Mouse (Mus musculus) v-Abl transformed pro-B cells (cell line): Measurements from ENCODE around the gene Focad.
"Not testable (repeated sequence)": the region's sequence is repeated elsewhere in the genome, so short reads cannot be mapped to it uniquely, and the experiment has no call there.

Experiments
- in situ Hi-C, 2 experiments: fragments of 400-800 bp; cut with MboI; formaldehyde crosslinking; loops; one replicate each; pipeline ENCODE4 v1.15.1; 2025; ENCODE audit not compliant: unreplicated experiment in 2 of 2

Gene Focad

DNA sequence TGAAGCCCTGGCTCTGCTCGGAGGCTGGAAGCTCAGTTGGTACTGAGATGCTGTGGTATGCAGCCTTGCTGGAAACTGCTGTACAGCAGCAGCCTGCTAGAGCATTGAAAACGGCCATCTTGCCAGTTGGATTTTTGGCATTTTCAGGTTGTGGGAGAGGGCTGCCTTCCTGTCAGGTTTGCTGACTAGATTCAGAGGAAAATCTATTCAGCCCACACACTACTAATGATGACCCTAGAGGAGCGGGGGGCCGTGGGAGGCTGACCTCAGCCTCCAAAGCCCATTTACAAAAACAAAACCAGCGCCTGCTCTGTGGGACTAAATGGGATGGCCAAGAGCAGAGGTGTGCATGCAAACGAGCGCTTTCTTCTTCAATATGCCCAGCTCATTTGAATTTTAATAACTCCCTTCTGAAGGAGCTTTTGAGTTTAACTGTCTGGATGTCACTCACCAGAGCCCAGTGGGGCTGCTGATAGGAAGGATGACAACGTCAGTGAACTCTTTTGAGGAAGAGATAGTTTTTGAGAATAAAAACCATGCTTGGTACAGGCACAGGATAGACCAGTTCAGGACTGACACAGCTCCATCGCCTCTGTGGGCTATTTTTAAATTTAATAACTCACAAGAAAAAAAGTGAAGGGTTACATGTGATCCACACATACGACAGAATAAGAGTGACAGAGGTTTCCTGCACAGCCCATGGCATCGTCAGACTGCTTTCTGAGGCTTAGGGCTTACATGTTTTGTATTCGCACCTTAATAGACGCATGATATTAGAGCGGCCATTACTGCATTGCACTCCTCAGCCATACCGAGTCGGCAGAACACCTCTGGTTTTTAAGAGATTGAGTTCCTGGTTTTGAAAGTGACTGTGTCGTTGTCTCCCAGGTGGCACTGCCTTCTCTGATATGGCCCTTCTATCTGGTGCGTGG lies 278.1 kb downstream of the Focad start:
- in situ Hi-C loops = no loop called here

DNA sequence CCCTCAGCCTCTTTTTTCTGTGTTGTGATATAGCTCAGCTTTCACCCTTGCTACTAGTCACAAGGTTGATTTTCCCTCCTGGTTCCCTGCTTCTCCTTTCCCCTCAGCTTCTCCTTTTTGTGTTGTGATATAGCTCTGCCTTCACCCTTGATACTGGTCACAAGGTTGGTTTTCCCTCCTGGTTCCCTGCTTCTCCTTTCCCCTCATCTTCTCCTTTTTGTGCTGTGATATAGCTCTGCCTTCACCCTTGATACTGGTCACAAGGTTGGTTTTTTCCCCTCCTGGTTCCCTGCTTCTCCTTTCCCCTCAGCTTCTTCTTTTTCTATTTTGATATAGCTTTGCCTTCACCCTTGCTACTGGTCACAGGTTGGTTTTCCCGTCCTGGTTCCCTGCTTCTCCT lies 295.6 kb downstream of the Focad start:
- in situ Hi-C loops = no loop called here

DNA sequence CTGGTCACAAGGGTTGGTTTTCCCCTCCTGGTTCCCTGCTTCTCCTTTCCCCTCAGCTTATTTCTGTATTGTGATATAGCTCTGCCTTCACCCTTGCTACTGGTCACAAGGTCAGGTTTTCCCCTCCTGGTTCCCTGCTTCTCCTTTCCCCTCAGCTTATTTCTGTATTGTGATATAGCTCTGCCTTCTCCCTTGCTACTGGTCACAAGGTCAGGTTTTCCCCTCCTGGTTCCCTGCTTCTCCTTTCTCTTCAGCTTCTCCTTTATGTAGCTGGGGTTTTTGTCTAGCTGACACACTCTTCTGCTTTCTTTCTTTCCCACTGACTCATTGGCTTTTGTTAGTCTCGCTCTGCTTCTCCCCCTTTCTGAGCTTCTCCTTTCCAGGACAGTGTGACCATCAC lies 296.2 kb downstream of the Focad start:
- in situ Hi-C loops = not testable (repeated sequence)

DNA sequence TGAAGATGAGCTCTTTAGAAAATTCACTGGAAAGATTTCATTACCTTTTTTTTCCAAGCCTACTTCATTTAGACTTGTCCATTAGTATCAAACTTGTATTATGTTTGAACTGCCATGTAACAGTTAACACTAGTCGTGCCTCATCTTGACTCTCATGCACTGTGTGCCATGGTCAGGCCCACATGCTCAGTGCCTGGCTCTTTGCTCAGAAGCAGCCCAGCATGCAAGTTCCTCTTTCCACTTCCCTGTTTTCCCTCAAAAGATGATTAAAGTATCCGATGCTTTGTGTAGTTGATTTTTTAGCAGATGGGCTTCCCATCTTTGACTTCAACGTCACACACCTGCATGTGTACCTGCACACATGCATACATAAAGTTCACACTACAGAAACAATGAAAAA lies 301.3 kb downstream of the Focad start:
- in situ Hi-C loops = no loop called here

DNA sequence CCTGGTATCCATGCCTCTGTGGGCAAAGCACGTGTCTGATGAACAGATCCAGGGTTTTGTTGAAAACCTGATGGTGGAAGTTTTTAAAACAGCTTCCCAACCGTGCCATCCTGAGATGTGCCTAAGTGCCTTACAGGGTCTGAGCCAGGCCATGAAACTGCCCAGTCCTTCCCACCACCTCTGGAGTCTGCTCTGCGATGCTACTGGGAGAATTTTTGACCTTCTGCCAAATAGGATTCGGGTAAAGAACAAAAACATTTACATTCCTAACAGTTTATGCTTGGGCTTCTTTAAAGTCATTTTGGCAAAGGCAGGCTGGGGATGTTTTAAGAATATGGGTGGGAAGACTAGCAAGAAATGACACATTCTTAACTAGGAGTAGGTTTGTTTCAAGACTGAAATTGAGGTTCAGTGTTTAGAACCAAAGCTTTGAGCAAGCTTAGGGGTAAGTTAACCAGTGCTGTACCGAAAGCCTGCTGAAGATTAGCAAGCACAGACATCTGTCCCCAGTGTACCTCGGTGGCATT lies 302.6 kb downstream of the Focad start:
- in situ Hi-C loops = no loop called here

DNA sequence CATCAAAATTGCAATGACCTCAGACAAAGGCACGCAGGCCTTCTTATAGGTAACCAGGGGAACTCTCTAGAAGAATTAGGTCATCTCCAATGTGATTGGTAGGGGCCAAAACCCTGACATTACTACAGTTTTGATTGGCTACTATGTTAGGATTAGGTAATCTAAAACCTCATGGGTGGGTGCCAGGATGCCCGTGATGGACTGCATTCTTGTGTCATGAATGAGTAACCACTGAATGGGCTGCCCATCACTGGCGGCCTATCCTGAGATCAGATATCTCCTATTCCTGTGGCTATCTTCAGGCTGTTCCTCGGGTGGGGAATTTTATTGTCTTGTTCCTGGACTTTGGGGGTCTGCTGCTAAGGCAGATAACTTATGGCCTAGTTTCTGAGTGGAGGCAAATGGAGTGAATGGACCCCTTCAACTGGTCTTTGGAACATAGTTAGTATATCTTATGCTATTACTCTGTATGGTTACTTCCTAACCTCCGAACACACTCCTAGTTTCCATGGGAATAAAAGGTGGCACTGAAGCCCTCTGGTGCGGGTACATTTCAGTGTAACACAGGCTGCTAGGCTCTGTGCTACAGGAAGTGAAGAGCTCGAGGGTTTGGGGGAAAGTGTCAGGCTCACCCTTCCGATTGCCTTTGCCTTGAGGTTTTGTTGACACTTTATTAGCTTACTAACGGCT lies 306.0 kb downstream of the Focad start:
- in situ Hi-C loops = no loop called here

DNA sequence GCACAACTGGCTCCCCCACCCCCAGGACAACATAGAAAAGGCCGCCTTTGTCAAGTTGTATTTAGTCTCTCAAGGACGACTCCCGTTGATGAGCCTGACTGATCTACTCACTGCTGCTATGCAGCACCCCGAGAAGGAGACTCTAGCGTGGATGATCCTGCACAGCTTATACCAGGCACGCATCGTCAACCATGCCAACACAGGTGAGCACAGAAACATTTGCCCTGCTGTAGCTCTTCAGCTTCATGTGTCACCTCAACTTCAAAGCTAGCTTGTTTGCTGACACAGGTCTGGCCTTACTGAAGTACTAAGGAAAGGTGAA lies 306.5 kb downstream of the Focad start:
- in situ Hi-C loops = no loop called here

DNA sequence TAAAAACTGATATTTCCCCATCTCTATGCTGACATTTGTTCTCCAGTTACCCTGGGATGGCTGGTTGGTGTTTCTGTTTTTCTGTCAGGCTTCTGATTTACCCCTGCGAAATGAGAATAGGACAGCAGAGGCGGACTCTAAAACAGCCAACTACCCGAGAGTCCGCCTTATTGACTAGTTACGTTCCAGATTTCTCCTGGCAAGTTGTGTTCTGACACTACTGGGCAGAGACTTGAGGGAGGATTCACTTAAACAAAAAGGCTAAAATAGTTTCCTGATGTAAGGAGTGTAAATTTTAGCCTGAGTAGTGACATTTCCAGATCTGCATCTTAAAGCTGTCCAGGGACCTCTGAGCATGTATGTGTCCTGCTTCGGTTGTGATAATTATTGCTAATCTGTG lies 308.5 kb downstream of the Focad start:
- in situ Hi-C loops = no loop called here

DNA sequence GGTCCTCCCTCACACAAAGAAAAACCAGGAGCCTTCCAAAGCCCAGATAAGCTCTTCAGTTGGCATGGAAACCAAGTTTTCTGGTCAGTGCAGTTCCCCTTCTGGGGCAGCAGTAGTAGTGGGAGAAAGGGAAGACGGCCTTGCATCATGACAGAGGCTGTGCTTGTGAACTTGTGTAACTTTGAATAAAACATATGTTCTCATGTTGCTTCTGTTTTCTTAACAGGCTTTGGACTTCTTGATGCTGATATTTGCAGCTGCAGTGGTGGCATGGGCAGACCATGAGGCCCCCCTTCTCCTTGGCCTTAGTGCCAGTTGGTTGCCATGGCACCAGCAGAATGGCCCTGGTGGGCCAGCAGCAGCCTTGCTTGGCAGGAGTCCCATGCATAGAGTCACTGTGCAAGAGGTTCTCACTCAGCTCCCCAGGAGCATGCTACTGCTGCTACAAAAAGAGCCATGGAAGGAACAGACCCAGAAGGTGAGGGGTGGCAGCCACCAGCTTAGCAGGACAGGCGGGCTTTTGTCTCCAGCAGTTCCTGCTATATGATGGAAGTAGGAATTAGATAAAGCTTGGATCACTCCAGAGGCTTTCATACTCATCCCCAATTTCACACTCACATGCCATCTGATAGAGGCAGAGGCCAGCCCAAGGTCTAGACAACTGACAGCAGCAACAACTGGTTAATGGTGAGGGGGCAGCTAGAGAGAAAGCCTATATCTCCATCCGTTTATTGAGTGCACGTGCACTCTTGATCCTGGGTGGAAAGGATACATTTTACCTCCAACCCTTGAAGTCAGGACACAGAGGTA lies 312.7 kb downstream of the Focad start:
- in situ Hi-C loops = no loop called here

DNA sequence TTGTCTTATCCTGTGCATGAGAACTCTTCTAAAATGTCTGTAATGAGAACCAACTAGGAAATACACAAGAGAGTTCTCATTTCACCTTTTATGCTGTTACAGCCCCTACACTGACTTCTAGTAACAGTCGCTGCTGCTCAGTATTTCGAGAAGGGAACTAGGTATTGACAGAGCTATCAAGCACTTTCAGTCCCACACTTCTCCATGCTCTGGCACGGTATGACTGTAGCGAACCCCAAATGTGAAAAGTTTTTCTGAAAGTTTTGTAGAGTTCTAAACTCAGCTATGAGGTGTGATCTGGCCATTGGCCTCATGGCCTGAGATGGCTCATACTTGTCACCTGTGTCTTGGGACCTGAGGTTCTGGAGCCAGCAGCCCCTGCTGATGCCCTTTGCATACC lies 314.9 kb downstream of the Focad start:
- in situ Hi-C loops = no loop called here

DNA sequence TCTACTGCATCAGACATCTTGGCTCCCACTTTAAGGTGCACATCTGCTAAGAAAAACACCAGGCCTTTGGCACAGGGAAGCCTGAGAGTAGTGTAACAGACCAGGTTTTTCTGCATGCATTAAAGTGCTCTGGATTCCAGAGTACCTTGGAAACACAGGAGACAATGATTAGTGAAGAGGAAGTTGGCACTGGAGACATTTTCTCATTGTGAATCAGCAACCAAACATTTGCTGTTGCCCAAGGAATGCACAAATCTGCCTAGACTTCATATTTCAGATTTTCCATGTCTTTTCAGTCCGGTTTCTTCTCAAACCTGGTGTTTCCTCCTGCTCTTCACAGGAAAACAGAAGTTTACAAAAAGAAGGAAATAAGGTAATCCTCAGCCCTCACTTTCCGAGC lies 317.9 kb downstream of the Focad start:
- in situ Hi-C loops = no loop called here

DNA sequence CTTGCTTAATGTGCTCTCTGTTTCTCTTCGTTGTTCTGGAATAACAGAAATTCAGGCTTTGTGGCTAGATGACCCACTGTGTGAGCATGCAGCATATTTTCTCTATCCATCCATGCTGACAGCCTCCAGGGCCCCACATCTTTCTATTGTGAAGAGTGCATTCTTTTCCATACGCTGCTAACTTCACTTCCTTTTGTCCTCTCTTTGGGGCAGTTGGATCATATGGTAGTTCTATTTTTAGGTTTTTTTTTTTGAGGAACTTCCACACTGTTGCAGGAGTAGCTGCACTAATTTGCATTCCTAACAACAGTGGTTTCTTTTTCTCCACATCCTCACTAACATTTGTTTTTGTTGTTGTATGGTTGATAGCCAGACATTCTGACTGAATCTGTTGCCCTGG lies 320.6 kb downstream of the Focad start:
- in situ Hi-C loops = no loop called here

DNA sequence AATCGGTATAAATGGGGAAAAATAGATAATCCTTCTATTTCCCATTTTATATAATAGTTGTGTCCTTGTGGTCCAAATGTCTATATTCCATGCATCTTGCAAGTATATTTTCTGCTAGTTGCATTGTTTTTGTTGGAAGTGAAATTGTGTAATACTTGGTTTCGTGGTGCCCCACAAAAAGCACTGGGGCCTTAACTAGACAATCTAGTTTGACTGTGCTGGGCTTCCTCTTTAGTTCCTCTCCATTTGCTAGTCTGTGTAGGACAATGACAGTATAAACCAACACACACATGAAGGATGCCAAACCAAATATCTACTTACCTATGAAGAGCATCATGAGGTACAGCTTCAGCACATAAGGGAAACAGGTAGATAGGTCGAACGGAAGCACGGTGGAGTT lies 324.9 kb downstream of the Focad start:
- in situ Hi-C loops = no loop called here

DNA sequence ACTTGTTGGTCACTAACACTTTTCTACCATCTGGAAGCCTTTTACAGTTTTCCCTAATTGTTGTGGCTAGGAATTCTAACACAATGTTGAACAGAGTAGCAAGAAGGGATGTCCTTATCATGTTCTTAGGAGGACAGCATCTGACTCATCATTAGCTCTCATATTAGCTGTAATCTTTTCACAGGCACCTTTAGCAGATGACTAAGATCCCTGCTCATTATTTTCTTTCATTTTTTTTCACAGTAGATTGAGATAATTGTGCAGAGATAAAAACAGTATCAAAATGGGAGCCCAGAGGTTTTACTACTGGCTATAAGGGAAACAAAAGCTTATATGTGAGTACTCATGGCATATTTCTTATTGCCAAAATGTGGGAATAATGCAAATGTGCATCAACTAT lies 330.1 kb downstream of the Focad start:
- in situ Hi-C loops = no loop called here

DNA sequence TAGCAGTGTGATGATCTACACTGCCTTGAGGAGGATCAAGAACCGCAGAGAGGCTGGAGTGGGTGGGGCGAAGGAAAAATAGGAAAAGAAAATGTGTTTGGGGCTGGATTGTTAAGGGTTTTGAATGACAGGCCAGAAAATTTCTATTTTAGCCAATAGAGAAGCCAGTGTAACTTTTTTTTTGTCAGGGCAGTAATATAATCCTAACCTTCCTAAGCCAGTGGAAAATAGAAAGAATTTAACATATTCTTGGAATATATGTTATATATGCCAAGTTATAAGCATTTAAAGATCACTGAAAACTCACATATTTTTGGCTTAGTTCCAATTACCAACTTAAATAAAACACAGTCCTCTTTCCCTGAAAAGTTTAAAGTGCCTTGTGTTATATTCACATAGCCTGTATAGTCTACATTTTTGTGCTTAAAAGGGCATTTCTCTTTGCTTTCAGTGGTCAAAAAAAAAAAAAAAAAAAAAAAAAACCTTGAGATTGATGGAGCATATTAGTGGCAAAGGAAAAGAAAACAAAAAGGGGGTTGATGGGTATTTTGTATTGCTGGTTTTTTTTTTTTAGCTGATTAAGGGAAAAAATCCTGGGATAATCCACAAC lies 333.3 kb downstream of the Focad start:
- in situ Hi-C loops = no loop called here

DNA sequence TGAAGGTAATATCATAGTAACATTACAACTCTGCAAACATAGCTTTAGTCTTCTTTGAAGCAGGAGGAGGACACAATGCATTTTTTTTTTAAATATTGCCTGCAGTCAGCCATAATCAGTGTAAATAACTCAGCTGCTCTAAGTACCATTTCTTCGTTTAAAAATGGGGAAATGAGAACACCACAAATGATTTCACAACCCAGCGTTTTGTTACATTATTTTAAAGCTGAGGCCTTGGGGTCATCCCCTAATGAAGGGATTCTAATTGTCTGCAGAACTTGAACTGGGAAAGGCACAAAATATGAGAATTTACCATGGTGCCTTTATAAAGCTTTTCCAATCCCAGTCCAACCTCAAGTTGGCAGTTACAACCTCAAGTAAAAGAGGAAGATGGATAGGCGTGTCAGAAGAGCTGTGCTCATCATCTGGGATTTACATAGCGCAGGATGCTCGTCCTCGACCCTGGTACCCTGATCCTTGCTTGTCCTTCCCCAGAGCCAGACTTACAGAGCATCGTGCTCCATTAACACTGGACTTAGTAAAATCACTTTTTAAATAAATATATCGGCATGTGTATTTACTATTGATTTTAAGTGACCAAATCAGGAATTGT lies 338.1 kb downstream of the Focad start:
- in situ Hi-C loops = no loop called here

DNA sequence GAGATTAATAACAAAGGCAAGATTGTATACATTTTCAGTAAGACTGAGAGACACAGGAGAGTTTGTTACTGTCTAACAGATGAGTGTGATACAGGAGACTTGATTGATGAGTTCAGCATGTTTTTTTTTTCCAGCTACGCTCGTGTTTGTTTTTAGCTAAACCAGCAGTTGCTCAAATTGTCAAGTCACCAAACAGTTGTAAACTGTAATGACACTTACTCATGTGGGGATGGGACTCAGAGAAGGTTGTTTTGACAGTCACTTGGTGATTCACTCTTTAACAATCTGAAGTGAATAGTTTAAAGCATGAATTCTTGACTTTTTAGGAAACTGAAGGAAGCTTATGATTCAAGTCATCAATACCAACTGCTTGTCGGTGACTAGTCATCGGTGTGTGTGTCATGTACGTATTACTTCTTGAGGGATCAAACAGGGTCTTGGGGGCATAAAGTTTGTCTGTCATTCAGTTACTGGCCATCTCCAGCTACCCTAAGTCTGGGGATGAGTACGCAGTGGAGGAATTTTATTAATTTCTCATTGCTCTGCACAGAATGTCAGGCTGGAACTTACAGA lies 342.2 kb downstream of the Focad start:
- in situ Hi-C loops = no loop called here

DNA sequence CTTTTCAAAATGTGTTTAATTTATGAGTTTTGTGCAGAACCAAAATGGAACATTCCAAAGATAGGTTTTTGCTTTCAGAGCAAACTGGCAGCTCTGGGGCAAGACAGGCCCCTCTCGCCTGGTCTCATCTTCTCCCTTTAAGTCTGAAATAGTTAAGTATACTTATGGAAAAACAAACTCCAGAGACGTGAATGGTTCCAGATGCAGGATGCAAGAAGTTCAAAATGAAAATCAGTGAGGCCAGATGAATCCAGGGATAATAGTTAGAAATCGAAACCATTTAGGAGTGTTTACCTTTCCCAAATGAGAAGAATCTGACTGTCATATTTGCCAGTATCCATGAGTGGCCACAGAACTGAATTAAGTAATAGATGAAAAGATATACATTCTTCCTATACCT lies 342.7 kb downstream of the Focad start:
- in situ Hi-C loops = no loop called here

DNA sequence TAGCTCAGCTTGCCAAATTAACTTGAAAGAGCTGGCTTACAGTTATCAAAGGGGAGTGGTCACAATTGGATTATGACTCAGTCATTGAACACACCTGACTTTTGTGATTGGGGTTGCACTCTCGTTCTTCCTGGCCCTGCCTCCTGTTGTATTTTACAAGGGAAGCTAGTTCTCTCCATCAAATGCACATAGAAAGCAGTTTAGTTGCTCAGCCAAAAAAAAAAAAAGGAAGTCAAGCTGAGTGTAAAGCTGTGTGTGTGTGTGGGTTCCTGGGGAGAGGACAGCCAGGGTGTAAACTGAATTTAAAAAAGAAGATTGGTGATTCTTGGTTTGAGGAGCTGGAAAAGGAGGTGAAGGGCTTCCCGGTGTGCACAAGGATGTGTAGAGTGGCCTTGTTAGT lies 343.5 kb downstream of the Focad start:
- in situ Hi-C loops = no loop called here
